Mouse (Mus musculus): ENCODE data around the gene Olfr1307. TPM values are rescaled to one million over a fixed set of nuclear protein-coding genes. Genes with fewer than 3 reads are reported as not detected.

Gene Olfr1307
- under 1 TPM; 0.04 to 0.09 TPM for polyA plus RNA-seq (2017; shearing (Covaris generic))

- ATAC-seq = no peak
Measured at GRCm38 (mm10) chr2:111949340-111949739, at the start of gene Olfr1307. Olfr1307 (minus strand) TSS chr2:111949440.

GRCm38 (mm10) chr2:111990181-111990580 lies 40.9 kb upstream of the Olfr1307 start, which contains the start of gene Olfr1309:
Olfr1309 (minus strand) TSS chr2:111990281.
- no peak for ATAC-seq

GRCm38 (mm10) chr2:111964844-111965243 lies 15.6 kb upstream of the Olfr1307 start, which contains the start of gene Olfr1308:
Olfr1308 (minus strand) TSS chr2:111964944.
- ATAC-seq = no peak

GRCm38 (mm10) chr2:111916171-111916570 lies 33.1 kb downstream of the Olfr1307 start, which contains the start of gene Olfr1306:
Olfr1306 (minus strand) TSS chr2:111916271.
- ATAC-seq = no peak

Other genes with a start within 250 kb of the Olfr1307 start
- gene Olfr1301, start 198.4 kb downstream of the Olfr1307 start, polyA plus RNA-seq (2017; shearing (Covaris generic)) = not detected
- gene Olfr1302, start 172.0 kb downstream of the Olfr1307 start, polyA plus RNA-seq (2017; shearing (Covaris generic)) = not detected
- gene Olfr1303, start 129.1 kb downstream of the Olfr1307 start, polyA plus RNA-seq (2017; shearing (Covaris generic)) = not detected
- not detected for gene Olfr1305, start 72.3 kb downstream of the Olfr1307 start, polyA plus RNA-seq (2017; shearing (Covaris generic))
- gene Olfr1306, start 33.2 kb downstream of the Olfr1307 start, polyA plus RNA-seq (2017; shearing (Covaris generic)) = not detected
- gene Olfr1308, start 15.5 kb upstream of the Olfr1307 start, polyA plus RNA-seq (2017; shearing (Covaris generic)) = not detected
- gene Olfr1309, start 40.8 kb upstream of the Olfr1307 start, polyA plus RNA-seq (2017; shearing (Covaris generic)) = not detected
- not detected for gene Olfr1310, start 63.3 kb upstream of the Olfr1307 start, polyA plus RNA-seq (2017; shearing (Covaris generic))
- not detected for gene Olfr1311, start 75.0 kb upstream of the Olfr1307 start, polyA plus RNA-seq (2017; shearing (Covaris generic))
- gene Olfr1312, start 100.8 kb upstream of the Olfr1307 start, polyA plus RNA-seq (2017; shearing (Covaris generic)) = under 1 TPM in 1 of 2 experiments, not detected in 1; 0.08 TPM
- not detected for gene Olfr1313, start 128.4 kb upstream of the Olfr1307 start, polyA plus RNA-seq (2017; shearing (Covaris generic))
- not detected for gene Olfr1314, start 147.3 kb upstream of the Olfr1307 start, polyA plus RNA-seq (2017; shearing (Covaris generic))
- not detected for gene Olfr1315-ps1, start 166.0 kb upstream of the Olfr1307 start, polyA plus RNA-seq (2017; shearing (Covaris generic))
- not detected for gene Olfr1316, start 185.5 kb upstream of the Olfr1307 start, polyA plus RNA-seq (2017; shearing (Covaris generic))
- not detected for gene Olfr1317, start 190.9 kb upstream of the Olfr1307 start, polyA plus RNA-seq (2017; shearing (Covaris generic))
- not detected for gene Olfr1318, start 204.8 kb upstream of the Olfr1307 start, polyA plus RNA-seq (2017; shearing (Covaris generic))

All from CD4-positive, CD25-positive, alpha-beta regulatory T cell, adult 4 months (primary cell).